Mouse (Mus musculus) liver, embryonic 15.5 days (tissue): ENCODE data around the gene A130010J15Rik. TPM values are rescaled to one million over a fixed set of nuclear protein-coding genes. Genes with fewer than 3 reads are reported as not detected.

ENCODE experiments used
- ATAC-seq: fragments of 200-750 bp; cut with Nextera tagmentation; 2 replicates; pipeline ENCODE4 v1.8.0; 2017; ENCODE audit warnings: moderate number of reproducible peaks, mild to moderate bottlenecking, moderate library complexity; ENCODE audit not compliant: insufficient read depth
- H3K27ac ChIP-seq: fragments of 300-500 bp; sonication (generic); replicated peaks from 2 replicates; pipeline ENCODE4 v1.5.1; 2015; ENCODE audit warnings: mild to moderate bottlenecking, inconsistent platforms
- H3K27me3 ChIP-seq: fragments of 300-500 bp; sonication (generic); 2 replicates; pipeline ENCODE4 v1.6.1; 2015; ENCODE audit warnings: mild to moderate bottlenecking, inconsistent platforms
- H3K36me3 ChIP-seq: fragments of 300-500 bp; sonication (generic); replicated peaks from 2 replicates; pipeline ENCODE4 v1.6.1; 2015; ENCODE audit warnings: moderate library complexity, mild to moderate bottlenecking, inconsistent platforms
- H3K4me1 ChIP-seq: fragments of 300-500 bp; sonication (generic); replicated peaks from 2 replicates; pipeline ENCODE4 v1.6.1; 2015; ENCODE audit warnings: inconsistent platforms
- H3K4me2 ChIP-seq: fragments of 300-500 bp; sonication (generic); 2 replicates; pipeline ENCODE4 v1.6.1; 2015; ENCODE audit warnings: moderate library complexity, mild to moderate bottlenecking, inconsistent platforms
- H3K4me3 ChIP-seq: fragments of 300-500 bp; sonication (generic); replicated peaks from 2 replicates; pipeline ENCODE4 v1.5.1; 2015; ENCODE audit warnings: mild to moderate bottlenecking, inconsistent platforms
- H3K9ac ChIP-seq: fragments of 300-500 bp; sonication (generic); 2 replicates; pipeline ENCODE4 v1.6.1; 2015; ENCODE audit warnings: moderate library complexity, mild to moderate bottlenecking, inconsistent platforms
- H3K9me3 ChIP-seq: fragments of 300-500 bp; sonication (generic); replicated peaks from 2 replicates; pipeline ENCODE4 v1.6.1; 2016; ENCODE audit warnings: inconsistent platforms
- WGBS: fragments of 180-500 bp; shearing (Covaris S2); methylation state at CpG from one replicate; pipeline ENCODE4 v1.1.7; 2015; ENCODE audit warnings: mixed read lengths; ENCODE audit not compliant: insufficient replicate concordance; 5-methylcytosine and 5-hydroxymethylcytosine counted together
- polyA plus RNA-seq: library from polyadenylated mRNA; unstranded; fragments of >200 nt; fragmentation: Nextera tagmentation; extraction: Ambion mirVana; gene quantifications from 2 replicates; pipeline ENCODE4 v1.2.1, GENCODE M21; 2015

A130010J15Rik gene
- polyA plus RNA-seq, 1 experiment from 2014 or later = 3.9 TPM

- 65% methylated on average over 3 of the region's 3 CpGs for WGBS
- ATAC-seq = no peak
- H3K9ac ChIP-seq = no peak overlapping the region
- H3K36me3 ChIP-seq = no peaks in the 10 kb centered on the region
- H3K27me3 ChIP-seq = no peaks in the 10 kb centered on the region
- H3K4me3 ChIP-seq = no peak overlapping the region
- no peaks in the 10 kb centered on the region for H3K9me3 ChIP-seq
- H3K4me1 ChIP-seq = no peaks in the 10 kb centered on the region
- no peak overlapping the region for H3K4me2 ChIP-seq
- H3K27ac ChIP-seq = no peak overlapping the region
Observed at GRCm38 (mm10) chr1:193181104-193181503, 13.3 kb downstream of the A130010J15Rik start.

- 0 out of 2 replicates have a peak, but pooled peaks cover 6% of the 10 kb centered on the region for H3K4me1 ChIP-seq
- no peak overlapping the region for H3K27ac ChIP-seq
- no peaks in the 10 kb centered on the region for H3K36me3 ChIP-seq
- H3K4me2 ChIP-seq = no peak overlapping the region
- ATAC-seq = no peak
- H3K9me3 ChIP-seq = no peaks in the 10 kb centered on the region
- WGBS = 66% methylated on average over 6 of the region's 6 CpGs
- no peak overlapping the region for H3K4me3 ChIP-seq
- H3K27me3 ChIP-seq = no peaks in the 10 kb centered on the region
- H3K9ac ChIP-seq = no peak overlapping the region
Observed at GRCm38 (mm10) chr1:193188257-193188656, 20.4 kb downstream of the A130010J15Rik start.

DNA sequence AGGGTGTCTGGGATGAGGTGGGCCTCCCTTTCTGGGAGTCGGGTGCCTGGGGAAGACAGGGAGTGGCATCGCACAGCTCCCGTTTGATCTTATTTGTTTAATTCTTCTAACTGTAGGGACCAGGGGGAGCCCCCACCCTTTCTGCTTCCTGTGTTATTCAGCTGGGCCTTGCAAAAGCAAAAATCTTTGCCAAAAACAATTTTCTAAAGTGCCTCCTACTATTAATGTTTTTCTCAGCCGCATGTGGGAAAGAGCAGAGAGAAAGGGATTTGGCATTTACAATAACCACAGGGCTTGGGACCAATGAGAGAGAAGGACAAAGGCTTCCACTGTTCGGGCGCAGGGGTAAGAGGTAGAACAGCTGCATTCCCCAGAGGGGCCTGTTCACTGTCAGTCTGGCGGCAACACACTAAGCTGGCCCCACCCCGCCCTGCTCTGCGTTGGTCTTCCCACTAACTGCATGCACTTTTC, 21.3 kb downstream of the A130010J15Rik start:
- H3K9ac ChIP-seq = no peak overlapping the region
- no peaks in the 10 kb centered on the region for H3K36me3 ChIP-seq
- H3K27ac ChIP-seq = no peak overlapping the region
- H3K4me1 ChIP-seq = 0 out of 2 replicates have a peak, but pooled peaks cover 6% of the 10 kb centered on the region
- no peak; the same call in 1 of the 2 replicates for ATAC-seq
- no peaks in the 10 kb centered on the region for H3K9me3 ChIP-seq
- H3K4me2 ChIP-seq = no peak overlapping the region
- 50% methylated on average over 9 of the region's 9 CpGs for WGBS
- no peaks in the 10 kb centered on the region for H3K27me3 ChIP-seq
- H3K4me3 ChIP-seq = no peak overlapping the region

GRCm38 (mm10) chr1:193189771-193190170, 21.9 kb downstream of the A130010J15Rik start:
- Histone ChIP-seq H3K4me3 (no peak overlapping the region), H3K4me1 (0 out of 2 replicates have a peak, but pooled peaks cover 6% of the 10 kb centered on the region), H3K27ac (no peak overlapping the region), H3K9ac (no peak overlapping the region), H3K27me3 (no peaks in the 10 kb centered on the region), H3K9me3 (no peaks in the 10 kb centered on the region), H3K4me2 (no peak overlapping the region), H3K36me3 (0 out of 2 replicates have a peak, but pooled peaks cover 3% of the 10 kb centered on the region)
- WGBS = 39% methylated on average over 3 of the region's 3 CpGs
- no peak for ATAC-seq

DNA sequence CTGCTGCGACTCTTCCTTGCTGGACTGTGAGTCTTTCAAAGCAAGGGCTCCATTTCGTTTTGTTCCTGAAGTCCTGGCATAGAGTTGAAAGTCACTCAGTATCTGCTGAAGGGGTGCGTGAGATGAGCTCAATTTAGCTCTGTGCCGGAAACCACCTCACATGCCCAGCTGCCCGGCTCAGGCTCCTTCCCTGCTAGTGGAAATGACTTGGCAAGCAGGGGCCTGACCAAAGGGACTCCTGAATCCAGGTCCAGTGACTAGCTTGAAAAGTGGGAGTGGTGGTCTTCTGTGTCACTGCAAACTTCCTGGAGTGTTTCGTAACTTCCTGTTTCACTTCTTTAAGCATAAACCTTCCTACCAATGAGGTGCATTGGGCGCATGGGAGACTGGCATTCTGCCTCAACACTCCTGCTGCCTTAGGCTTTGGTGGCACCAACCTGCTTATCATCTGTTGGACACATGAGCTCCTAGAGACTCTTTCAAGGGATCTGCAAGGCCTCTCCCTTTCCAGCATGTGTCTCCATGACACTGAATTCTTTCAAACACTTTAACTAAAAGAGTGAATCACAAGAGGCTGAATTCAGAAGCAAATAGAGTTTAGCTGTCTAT, 23.9 kb downstream of the A130010J15Rik start:
- Histone ChIP-seq H3K27ac (no peak overlapping the region), H3K9ac (no peak overlapping the region), H3K27me3 (no peaks in the 10 kb centered on the region), H3K4me3 (no peak overlapping the region), H3K4me1 (0 out of 2 replicates have a peak, but pooled peaks cover 6% of the 10 kb centered on the region), H3K36me3 (0 out of 2 replicates have a peak, but pooled peaks cover 3% of the 10 kb centered on the region), H3K4me2 (no peak overlapping the region), H3K9me3 (no peaks in the 10 kb centered on the region)
- ATAC-seq = no peak
- 52% methylated on average over 7 of the region's 7 CpGs for WGBS

DNA sequence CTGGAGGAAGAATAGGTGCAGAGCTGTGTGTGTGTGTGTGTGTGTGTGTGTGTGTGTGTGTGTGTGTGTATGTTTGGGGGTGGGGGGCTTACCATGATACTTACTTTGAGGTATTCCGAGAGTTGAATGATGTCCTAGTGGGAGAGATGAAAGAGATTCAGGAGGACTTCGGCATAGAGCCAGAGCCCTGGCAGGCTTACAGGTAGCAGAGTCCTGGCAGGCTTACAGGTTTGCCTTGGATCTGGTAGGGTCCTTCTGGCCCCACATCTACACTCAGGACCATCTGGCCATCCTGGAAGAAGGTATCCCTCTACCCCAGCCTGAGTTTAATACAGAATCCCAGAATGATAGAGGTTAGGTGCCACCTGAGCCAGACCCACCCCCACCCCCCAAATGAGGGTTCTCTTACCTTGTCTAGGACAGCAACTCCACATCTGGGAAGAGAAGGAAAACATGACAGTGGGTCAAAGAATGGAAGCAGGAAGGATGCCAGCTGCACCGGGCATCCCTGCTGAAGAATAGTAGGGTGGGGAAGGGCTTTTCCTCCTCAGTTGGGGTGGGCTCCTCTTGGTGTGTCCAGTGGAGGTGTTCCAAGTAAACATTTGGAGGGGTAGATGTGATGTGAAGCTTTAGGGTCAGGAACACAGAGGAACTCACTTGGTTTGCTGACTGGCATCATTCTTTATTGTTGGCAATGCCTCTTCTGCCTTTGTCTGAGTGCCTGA, 26.7 kb downstream of the A130010J15Rik start:
- H3K9me3 ChIP-seq = no peaks in the 10 kb centered on the region
- no peak overlapping the region for H3K4me3 ChIP-seq
- peaks cover 17% of the 10 kb centered on the region; the same call in 1 of the 2 replicates for H3K4me1 ChIP-seq
- H3K27me3 ChIP-seq = no peaks in the 10 kb centered on the region
- 0 out of 2 replicates have a peak, but pooled peaks cover 3% of the 10 kb centered on the region for H3K36me3 ChIP-seq
- WGBS = 69% methylated on average over 3 of the region's 3 CpGs
- no peak for ATAC-seq
- H3K9ac ChIP-seq = no peak overlapping the region
- H3K4me2 ChIP-seq = no peak overlapping the region
- H3K27ac ChIP-seq = no peak overlapping the region

DNA sequence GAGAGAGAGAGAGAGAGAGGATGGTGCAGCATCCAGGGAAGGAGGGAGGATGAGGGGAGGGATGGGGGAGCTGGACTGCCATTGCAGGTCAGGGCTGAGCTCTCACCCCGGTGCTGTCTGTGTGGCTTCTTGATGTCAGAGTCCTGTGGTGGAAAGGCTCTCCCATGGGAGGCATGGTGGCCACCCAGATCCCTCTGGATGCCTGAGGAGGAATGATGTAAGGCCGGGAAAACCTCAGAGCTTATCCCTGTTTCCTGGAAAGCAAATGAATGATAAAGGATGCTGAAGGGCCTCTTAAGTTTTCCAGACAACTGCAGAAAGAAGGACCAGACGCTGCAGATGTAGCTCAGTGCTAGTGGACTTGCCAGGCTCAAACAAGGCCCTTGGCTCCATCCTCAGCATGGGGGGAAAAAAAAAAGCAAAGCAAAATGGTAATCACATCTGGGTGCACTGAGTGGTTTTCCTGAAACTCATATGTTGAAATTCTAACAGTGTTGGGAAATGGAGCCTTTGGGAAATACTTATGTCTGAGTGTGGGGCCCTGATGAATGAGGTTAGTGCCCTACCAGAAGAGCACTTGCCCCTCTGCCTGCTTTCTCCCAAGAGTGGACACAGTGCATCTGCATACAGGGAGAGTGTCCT, 27.4 kb downstream of the A130010J15Rik start:
- Histone ChIP-seq H3K4me3 (no peak overlapping the region), H3K4me2 (no peak overlapping the region), H3K9ac (no peak overlapping the region), H3K27me3 (no peaks in the 10 kb centered on the region), H3K27ac (no peak overlapping the region), H3K36me3 (0 out of 2 replicates have a peak, but pooled peaks cover 3% of the 10 kb centered on the region), H3K4me1 (peaks cover 17% of the 10 kb centered on the region; the same call in 1 of the 2 replicates), H3K9me3 (no peaks in the 10 kb centered on the region)
- WGBS = 60% methylated on average over 3 of the region's 3 CpGs
- ATAC-seq = no peak

DNA sequence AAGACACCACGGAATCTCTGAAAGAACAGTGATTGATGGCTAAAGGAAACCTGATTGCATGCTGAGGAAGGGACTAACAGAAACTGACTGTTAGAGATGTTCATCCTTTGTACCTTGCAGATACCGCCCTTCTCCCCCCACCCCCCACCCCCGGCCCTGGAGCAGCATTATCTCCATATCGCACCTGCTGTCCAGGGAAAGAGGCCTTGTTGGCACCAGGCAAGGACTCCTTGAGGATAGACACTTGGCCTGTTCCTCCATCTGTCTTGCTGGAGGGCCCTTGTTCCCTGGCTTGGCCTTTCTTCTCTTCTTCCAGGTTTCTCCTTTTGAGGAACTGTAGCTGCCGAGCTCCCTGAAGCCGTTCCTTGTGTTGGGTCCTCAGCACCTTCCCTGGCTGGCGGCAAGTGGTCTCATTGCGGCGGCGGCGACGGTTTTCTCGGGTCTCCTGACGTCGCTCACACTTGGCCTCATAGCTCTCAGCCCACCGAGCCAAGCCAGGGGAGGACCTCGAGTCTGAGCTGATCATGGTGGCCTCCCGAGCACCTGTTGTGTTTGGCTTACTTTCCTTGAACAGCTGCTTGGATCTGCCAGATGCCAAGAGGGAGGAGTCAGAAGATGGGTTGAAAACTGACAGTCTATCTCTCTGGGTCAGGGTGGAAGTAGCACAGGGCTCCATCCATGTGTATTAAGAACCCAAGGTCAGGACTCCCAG, 29.8 kb downstream of the A130010J15Rik start:
- no peaks in the 10 kb centered on the region for H3K9me3 ChIP-seq
- H3K27ac ChIP-seq = no peak overlapping the region
- 0 out of 2 replicates have a peak, but pooled peaks cover 3% of the 10 kb centered on the region for H3K36me3 ChIP-seq
- H3K9ac ChIP-seq = no peak overlapping the region
- no peaks in the 10 kb centered on the region for H3K27me3 ChIP-seq
- peaks cover 17% of the 10 kb centered on the region; the same call in 1 of the 2 replicates for H3K4me1 ChIP-seq
- no peak for ATAC-seq
- WGBS = 60% methylated on average over 18 of the region's 18 CpGs
- no peak overlapping the region for H3K4me2 ChIP-seq
- H3K4me3 ChIP-seq = no peak overlapping the region

DNA sequence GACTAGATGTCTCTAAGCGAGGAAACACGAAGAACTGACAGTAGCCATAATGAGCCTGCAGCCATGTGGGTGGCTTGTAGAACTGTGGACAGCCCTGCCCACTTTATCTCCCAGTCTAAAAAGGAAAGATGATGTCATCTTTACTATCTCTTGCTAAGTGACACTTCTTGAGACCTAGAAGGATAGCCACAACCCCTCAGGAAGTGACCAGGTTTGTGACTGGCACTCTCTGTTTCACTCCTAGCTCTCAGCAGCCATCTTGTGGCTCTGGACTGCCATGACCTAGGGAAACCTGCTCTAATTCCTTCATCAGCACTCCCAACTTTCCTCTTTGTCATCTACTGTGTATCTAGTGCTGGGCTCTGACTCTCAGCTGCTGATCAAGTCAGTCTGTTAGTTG, 30.5 kb downstream of the A130010J15Rik start:
- H3K4me2 ChIP-seq = no peak overlapping the region
- H3K4me3 ChIP-seq = no peak overlapping the region
- no peak overlapping the region for H3K9ac ChIP-seq
- H3K27me3 ChIP-seq = no peaks in the 10 kb centered on the region
- 51% methylated on average over 2 of the region's 2 CpGs for WGBS
- H3K4me1 ChIP-seq = peaks cover 17% of the 10 kb centered on the region; the same call in 1 of the 2 replicates
- no peak for ATAC-seq
- H3K36me3 ChIP-seq = 0 out of 2 replicates have a peak, but pooled peaks cover 3% of the 10 kb centered on the region
- H3K9me3 ChIP-seq = no peaks in the 10 kb centered on the region
- H3K27ac ChIP-seq = no peak overlapping the region

GRCm38 (mm10) chr1:193200640-193201382, 33.0 kb downstream of the A130010J15Rik start:
- no peak overlapping the region; the same call in 1 of the 2 replicates for H3K9ac ChIP-seq
- H3K4me1 ChIP-seq = peaks cover 17% of the 10 kb centered on the region
- WGBS = 26% methylated on average over 8 of the region's 8 CpGs
- H3K27me3 ChIP-seq = no peaks in the 10 kb centered on the region
- no peaks in the 10 kb centered on the region for H3K9me3 ChIP-seq
- peak overlapping the region; percentile 40 for H3K4me3 ChIP-seq
- no peak for ATAC-seq
- H3K4me2 ChIP-seq = peak overlapping the region; percentile 26
- H3K27ac ChIP-seq = peak overlapping the region; percentile 78
- H3K36me3 ChIP-seq = no peaks in the 10 kb centered on the region
